Mouse (Mus musculus): ENCODE measurements around the gene Apobec3.
A peak's percentile ranks its signal among the peaks of the same experiment; 100 is the strongest.
"Not testable (repeated sequence)": the region's sequence is repeated elsewhere in the genome, so short reads cannot be mapped to it uniquely, and the experiment has no call there.

Gene Apobec3

DNA sequence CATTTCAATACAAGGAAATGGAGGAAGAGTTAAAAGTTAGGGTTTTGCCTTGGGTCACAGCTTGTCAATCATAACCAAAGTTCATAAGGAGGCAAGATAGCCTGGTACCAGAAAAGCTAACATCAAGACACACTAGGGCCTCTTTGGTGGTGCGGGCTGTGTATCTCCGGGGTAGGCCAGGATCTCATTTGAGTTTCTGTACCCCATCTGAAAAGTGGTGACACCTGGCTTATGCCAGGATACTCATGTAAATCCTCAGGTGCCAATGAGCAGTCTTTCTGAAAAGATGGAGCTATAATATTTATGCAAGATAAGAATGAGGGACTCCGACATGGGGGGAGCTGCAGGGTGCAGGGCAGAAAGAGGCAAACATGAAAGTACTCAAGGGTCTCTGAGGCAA, 36.9 kb downstream of the Apobec3 start:
- DNase-seq (ENCODE audit: low spot score in 2 of 2): no peak

DNA sequence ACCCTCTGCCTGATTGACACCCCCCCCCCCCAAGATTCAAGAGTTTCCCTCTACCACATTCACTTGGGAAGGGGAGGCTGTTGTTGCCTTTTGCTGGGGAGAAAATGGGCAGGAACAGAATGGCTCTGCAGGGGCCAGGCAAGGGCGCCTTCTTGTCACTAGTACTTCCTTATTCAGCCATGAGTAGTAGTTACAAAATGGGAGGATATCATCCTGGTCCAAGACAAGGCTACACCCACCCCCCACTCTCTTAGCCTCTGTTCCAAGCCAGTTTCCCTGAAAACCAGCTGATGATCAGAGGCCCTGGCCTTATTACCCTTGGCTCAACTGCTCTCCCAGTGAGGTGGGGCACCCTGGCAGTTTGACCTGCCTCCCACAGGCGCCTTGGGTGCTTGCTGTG, 37.3 kb downstream of the Apobec3 start:
- no peak for DNase-seq (ENCODE audit: low spot score in 2 of 2)

DNA sequence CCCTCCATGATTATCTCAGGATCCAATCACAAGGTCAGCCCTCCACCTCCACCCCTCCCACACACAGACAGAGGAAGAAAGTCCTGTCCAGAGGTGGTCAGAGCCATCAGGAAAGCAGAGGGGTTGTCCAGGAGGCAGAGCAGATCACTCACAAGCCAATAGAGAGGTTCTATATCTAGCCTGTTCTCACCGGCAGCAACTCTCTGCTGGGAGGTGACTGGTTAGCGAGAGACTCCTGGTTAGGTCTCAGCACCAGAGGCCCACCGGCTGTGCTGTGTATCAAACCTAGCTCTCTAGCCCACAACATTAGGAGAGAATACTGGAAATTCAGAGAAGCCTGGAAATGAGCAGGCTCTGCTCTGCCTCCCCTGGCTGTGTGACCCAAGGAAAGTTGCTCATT, 38.3 kb downstream of the Apobec3 start:
- no peak for DNase-seq (ENCODE audit: low spot score in 2 of 2)

DNA sequence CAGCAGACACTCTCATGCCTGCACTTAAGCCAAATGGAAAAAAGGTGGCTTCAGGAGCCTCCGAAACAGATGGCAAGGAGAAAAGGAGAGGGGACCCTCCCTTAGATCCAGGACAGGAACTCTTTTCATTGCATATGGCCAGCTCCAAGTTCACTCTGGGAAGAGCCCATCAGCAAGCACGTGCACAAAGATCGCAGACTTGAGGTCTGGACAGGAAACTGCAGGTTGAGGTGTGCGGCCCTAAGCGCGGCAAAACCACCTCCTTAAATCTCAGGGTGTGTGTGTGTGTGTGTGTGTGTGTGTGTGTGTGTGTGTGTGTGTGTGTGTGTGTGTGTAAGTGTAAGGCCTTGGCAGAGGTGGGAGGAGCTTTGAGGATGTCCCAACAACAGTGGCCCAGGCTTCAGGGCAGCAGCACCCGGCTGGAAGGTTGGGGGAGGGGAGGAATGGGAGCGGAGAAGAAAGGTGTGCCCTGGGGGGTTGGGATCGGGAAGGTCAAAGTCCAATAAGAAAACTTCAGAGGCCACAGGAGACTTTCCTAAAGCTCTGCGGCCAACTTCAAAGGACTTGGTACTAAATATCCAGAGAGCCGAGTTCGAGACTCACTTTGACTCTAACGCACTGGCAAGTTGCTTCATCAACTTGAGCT, 40.2 kb downstream of the Apobec3 start:
- no peak for DNase-seq (ENCODE audit: low spot score in 2 of 2)

DNA sequence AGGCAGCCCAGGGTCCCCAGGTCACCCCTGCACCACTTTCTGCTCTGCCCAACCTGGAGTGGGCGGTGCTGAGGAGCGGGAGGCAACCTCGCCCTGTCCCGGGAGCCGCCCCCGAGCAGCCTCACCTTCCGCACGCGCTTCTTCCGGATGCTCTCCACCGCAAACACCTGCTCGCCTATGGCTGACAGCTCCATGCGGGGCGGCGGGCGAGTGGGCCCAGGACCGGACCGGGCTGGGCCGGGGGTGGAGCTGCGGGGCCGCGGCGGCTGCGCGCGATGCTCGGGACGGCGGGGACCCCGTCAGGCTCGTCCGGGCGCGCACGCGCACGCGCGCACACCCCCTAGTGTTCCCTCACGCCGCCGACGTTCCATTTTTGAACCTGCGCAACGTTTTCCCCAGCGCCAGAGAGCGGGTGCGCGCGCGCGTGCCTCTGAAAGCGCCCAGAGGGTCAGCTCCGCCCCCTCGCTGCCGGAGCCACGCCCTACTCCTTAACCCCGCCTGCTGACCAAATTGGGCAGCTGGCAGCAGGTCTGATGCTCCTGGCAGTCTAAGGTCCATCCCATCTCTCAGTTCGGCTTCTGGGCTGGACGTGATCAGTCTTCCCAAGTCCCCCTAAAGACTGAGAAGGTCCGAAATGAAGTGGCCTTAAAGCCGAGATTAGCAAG, 41.0 kb downstream of the Apobec3 start:
- peak; percentile 94 to 95 for DNase-seq (ENCODE audit: low spot score in 2 of 2)

DNA sequence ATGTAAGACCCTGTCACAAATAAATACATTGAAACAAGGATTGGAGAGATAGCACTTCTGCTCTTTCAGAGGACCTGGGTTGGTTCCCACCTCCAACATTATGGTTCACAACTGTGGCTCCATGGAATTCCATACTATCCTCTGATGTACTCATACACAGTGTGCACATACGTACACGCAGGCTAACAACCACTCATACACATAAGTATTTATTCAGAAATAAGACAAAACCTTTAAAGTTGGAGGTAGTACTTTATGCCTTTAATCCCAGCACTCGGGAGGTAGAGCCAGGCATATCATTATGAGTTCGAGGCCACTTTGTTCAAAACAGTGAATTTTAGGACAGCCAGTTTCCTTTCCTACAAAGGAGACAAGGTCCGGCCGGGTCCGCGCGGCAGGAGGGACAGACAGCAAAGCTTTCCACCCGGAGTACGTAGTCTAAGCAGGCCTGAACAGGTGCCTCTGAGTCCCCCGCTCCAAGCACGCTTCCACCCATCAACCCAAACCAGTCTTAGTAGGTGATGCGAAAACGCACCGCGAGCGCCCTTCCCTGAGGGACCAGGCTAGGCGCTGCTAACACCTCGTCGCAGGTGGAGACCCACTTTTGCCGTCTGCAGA, 41.7 kb downstream of the Apobec3 start:
- DNase-seq (ENCODE audit: low spot score in 2 of 2): no peak

DNA sequence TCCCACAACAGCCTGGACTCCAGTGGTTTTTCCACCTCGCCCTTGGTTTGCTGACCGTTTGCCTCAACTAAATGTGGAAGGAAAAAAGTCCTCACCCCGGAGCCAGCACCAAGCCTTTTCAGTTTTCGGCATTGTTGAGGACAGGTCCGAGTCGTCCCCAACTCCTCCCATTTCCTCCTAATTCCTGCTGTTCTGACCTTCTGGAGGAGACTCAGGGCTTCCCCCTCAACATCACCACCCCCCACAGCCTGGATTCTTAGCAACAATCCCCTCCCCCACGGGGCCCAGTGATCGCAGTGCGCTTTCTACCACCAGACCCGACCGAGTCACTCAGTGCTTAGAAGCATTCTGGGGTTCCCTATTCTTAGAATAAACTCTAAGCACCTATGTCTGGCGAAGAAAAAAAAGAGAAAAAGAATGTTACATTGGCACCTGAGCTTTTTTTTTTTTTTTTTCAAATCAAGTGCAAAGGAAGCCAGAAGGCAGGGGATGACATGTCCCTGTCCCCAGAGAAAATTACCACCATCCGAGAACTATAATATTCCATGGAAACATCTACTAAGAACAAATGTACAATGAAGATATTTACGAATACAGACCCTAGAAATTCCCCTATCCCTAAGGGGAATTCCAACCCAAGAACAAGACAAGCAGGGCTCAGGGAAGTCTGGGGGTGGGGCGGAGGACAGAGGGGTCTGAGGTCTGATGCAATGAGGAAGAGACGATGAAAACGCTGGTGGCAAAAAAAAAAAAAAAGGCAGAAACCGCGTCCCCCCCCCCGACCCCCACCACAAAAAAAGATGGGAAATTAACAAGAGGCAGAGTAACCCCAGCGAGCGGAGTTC, 42.4 kb downstream of the Apobec3 start:
- no peak for DNase-seq (ENCODE audit: low spot score in 2 of 2)

DNA sequence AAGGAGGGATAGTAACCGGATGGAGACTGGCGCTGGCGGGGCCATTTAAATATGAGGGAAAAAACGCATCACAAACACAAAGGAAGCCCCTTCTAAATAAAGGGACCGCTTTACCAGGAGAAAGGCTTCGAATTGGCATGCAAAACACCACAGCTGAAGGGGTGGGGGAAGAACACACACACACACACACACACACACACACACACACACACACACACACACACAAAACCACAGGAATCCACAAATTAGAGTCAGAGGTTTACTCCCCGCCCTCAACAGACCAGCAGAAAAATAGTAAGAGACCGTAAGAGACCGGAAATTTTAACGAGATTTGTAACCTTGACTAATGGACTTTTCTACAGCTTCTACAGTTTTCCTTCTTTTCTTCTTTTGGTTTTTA, 43.3 kb downstream of the Apobec3 start:
- no peak for DNase-seq (ENCODE audit: low spot score in 2 of 2)

DNA sequence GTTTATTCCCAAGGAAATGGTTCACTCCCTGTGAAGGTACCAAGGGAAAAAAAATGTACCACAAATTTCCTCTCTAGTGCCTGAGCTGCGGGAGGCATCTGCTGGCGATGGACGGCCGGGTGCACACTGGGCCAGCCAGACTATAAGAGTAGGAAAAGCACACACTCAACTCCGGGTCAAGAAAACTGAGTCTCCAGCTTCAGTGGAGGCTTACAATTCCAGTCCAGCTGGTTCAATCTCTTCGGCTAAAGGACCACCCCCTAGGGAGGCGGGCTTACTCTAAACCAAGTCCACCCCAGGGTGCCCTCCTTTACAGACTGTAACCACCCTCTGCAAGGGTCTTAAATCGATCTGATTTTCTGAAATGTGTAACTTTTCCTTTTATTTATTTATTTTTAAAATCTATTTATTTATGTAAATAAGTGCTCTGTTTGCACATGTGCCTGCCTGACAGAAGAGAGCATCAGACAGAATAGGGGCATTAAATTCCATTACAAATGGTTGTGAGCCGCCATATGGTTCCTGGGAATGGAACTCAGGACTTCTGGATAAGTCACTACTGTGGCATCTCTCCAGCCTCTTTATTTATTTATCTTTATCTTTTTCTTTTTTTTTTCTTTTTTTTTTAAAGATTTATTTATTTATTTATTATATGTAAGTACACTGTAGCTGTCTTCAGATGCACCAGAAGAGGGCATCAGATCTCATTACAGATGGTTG, 44.4 kb downstream of the Apobec3 start:
- DNase-seq (ENCODE audit: low spot score in 2 of 2): no peak

DNA sequence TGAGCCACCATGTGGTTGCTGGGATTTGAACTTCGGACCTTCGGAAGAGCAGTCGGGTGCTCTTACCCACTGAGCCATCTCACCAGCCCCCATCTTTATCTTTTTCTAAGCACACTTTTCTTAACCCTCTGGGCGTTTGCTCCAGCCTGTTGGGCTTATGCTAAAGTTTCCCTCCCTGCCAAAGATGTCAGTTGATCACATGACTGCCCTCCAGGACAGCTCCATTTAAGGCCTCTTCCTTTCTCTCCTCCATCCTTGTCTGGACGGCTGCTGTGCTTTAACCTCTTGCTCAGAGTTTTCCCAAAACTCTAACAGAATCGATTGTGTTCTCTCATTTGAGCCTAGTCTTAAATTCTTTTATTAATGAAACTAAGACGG, 44.9 kb downstream of the Apobec3 start:
- no peak for DNase-seq (ENCODE audit: low spot score in 2 of 2)

DNA sequence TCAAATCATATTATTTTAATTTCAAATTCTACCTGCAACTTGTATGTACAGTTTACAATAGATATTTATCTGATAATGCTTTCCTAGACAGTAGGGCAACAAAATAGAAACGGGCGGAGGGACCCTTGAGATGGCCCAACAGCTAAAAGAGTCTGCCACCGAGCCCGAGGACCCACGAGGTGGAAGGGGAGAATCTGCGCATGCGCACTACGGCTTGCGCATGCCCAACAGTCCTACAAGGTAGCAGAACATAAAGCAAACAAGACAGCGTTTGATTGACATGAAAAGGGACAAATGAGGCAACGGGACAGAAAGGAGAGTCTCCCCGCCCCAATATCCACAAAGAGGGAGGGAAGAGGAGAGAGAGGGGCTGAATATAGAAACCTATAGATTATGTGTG, 47.6 kb downstream of the Apobec3 start:
- DNase-seq (ENCODE audit: low spot score in 2 of 2): no peak

DNA sequence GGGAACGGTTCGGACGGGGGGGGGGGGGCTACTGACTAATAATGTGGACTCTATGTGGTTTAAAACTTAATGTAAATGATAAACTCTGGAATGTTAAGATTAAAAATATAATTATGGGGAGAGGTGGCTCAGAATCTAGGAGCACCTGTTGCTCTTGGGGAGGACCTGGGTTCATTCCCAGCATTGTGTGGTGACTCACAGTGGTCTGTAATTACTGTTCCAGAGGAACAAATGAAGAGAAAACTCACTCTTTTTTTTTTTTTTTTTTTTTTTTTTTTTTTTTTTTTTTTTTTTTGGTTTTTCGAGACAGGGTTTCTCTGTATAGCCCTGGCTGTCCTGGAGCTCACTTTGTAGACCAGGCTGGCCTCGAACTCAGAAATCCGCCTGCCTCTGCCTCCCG, 48.0 kb downstream of the Apobec3 start:
- not testable (repeated sequence) for DNase-seq (ENCODE audit: low spot score in 2 of 2)

DNA sequence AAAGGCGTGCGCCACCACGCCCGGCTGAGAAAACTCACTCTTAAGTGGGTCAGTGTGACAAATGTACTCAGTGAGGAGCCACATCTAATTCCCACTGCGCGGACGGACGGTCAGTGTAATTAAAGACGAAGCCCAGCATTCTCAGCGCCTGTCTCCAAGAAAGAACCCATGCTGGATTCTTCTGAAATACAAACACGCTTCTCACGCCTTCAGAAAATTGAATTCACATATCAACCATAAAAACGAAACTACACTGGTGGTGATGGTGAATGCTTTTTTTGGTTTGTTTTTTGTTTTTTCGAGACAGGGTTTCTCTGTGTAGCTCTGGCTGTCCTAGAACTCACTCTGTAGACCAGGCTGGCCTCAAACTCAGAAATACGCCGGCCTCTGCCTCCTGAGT, 48.5 kb downstream of the Apobec3 start:
- no peak for DNase-seq (ENCODE audit: low spot score in 2 of 2)

DNA sequence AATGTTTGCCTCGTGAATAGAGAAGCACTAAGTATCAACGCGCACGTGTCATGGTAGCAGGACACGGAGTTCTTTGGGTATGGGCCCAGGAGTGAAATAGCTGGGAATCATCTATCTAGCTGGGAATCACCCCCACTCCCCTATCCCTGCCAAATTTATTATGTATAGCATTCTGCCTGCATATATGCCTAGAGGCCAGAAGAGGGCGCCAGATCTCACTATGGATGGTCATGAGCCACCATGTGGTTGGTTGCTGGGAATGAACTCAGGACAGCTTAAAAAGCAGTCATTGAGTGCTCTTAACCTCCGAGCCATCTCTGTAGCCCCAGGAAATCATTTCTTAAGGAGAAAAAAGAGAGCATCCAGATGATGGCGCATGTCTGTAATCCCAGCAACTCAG, 49.5 kb downstream of the Apobec3 start:
- no peak for DNase-seq (ENCODE audit: low spot score in 2 of 2)

DNA sequence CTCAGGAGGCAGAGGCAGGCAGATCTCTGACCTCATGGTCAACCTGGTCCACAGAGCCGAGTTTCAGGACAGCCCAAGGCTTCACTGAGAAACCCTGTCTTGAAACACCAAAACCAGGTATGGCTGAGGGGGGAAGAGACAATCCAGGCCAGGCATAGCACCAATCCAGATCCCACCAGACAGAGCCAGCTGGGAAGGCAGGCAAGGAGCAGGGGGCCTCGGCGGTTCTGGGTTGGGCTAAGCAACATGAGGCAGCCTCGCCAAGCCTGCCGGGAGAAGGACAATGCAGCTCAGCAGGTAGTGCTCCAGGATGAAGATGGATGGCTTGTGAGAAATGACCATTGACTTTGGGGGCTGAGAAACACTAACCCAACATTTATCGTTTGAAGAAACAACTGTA, 51.1 kb downstream of the Apobec3 start:
- DNase-seq (ENCODE audit: low spot score in 2 of 2): no peak

DNA sequence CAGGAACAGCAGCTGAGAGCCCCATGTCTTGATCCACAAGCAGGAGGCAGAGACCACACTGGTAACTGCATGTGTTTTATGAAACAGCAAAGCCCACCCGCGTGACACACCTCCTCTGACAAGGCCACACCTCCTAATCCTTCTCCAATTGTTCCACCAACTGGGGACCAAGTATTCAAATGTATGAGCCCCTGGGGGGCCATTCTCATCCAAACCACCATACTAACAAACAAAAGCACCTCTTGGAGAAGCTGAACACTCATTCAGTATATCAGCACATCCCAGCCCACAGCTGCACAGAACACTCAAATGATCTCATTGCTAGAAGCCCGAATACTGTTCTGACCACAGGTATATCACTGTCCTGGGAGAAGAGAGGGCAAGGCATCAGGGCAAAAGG, 52.1 kb downstream of the Apobec3 start:
- DNase-seq (ENCODE audit: low spot score in 2 of 2): no peak

DNA sequence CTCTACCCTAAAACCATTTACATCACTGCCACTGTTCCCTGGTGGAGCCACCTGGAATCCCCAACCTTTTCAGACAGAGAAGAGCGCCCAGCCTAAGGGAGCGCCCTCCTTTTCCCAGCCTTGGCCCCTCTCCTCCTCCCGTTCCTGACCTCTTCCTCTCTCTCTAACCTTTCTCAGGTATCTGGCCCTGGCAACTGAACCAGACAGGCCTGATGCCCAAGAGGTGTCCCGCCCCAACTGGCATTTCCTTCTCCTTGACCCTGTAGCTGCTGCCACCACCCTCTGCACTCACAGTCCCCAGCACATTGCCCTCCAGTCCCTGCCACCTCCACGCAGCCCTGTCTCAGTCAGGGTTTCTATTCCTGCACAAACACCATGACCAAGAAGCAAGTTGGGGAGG, 53.5 kb downstream of the Apobec3 start:
- DNase-seq (ENCODE audit: low spot score in 2 of 2): no peak

DNA sequence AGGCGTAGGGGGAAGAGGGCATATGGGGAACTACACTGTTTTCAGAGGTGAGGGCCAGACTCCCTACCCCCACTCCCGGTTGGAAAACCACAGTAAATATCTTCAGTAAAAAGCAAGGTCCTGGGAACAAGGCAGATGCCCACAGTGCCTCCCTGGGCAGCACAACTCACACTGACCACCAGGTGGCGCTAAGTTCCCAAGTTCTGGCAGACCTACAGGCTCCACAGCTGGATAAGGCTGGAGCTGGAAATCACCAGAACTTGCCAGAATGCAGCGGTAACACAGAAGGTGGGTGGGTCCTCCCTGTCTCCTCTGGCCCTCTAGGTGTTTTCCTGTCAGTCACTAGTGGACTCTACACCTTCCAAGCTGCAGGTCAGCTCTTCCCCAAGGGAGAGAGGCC, 54.6 kb downstream of the Apobec3 start:
- DNase-seq (ENCODE audit: low spot score in 2 of 2): peak; percentile 74 to 85

DNA sequence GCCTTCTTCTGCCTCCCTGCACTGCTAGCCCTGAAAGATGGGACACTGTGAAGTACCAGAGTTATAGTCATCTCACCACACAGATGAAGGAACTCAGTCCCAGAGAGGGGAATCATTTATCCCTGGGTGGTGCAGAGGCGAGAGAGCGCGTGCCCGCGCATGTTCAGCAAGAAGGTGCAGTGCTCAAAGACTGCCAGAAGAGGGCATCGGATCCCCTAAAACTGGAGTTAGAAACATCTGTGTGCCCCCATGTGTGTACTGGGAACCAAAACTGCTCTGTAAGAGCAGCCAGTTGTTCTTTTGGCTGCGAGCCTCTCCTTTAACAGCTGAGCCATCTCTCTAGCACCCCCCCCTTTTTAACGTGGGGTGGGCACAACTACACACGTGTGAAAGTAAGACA, 55.3 kb downstream of the Apobec3 start:
- DNase-seq (ENCODE audit: low spot score in 2 of 2): peak in 1 of 2 experiments; percentile 24

DNA sequence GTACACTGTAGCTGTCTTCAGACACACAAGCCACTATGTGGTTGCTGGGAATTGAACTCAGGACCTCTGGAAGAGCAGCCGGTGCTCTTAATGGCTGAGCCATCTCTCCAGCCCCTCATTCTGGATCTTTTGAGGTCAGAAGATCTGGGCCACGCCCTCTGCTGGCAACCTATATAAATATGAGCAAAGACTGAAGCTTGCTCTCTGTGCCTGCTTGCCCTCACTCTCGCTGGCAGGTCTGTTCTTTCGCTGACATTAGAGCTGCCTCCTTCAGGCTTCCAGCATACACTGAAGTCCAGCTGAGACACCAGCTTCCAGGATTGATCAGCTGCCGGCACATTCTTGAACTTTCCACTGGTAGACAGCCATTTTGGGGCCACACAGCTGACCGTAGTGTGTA, 56.2 kb downstream of the Apobec3 start:
- no peak for DNase-seq (ENCODE audit: low spot score in 2 of 2)

DNA sequence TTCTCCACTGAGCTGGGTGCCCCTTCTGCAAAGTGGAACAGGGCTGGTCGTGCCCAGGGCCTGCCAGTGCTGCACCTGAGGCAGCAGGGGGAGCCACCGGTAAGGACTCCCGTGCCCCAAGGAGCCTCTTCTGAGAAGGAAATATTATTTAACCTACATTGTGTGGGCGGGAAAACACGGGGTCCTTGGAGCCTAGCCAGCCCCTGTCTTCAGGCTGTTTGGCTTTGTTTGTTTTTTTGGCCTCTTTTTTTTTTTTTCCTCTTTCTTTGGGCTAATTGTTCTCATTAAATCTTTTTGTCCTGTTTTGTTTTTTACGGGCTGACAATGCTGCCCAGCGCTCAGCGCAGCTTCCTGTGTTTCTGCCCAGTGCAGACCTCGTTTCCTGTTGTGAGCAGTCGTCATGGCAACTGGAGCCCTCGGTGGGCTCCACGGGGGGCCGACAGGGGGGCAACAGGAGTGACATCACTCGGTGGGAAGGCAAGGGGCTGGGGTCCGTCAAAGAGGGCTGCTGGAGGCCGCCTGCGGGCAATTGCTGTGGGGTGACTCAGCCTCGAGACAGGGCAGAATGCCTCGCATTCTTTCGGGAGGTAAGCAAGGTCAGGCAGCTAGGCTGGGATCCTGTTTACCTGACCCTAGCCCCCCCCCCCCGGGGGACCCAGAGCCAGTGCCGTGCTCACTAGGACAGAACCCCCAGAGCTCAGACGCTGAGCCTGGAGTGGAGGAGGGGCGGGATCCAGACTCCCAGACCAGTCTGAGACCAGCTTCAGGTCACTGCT, 59.0 kb downstream of the Apobec3 start:
- DNase-seq (ENCODE audit: low spot score in 2 of 2): peak; percentile 52 to 59
